Mouse (Mus musculus): ENCODE measurements around the gene Nacc2. TPM values are rescaled to one million over a fixed set of nuclear protein-coding genes. Genes with fewer than 3 reads are reported as not detected.

Gene Nacc2
- polyA plus RNA-seq, 1 experiment from 2014 or later: 4.0 TPM

- H3K4me1 ChIP-seq (replicated peaks; ENCODE audit: control insufficient read depth, insufficient read depth, low read length): peaks cover 31% of the 10 kb centered on the region
- H3K4me3 ChIP-seq (ENCODE audit: low read depth, low read length): peak overlapping the region; percentile 29
- H3K27me3 ChIP-seq (replicated peaks; ENCODE audit: control insufficient read depth, insufficient read depth, low read length): no peaks in the 10 kb centered on the region
- peak; percentile 56 for ATAC-seq (replicated peaks; ENCODE audit: low FRiP score)
- H3K36me3 ChIP-seq (ENCODE audit: control insufficient read depth, insufficient read depth, low read length): no peaks in the 10 kb centered on the region
- peak overlapping the region; percentile 74 for H3K4me2 ChIP-seq
- WGBS: 9% methylated on average over 25 of the region's 25 CpGs
- no peaks in the 10 kb centered on the region for H3K9me3 ChIP-seq (ENCODE audit: control insufficient read depth, low read length)
- DNase-seq (ENCODE audit: low spot score): peak; percentile 77
- H3K27ac ChIP-seq (ENCODE audit: low read depth, low read length): peak overlapping the region; percentile 74
- peak overlapping the region; percentile 66 for H3K9ac ChIP-seq (ENCODE audit: low read depth, low read length)
Observed at GRCm38 (mm10) chr2:26132628-26133551, 9.9 kb upstream of the Nacc2 start.

- Histone ChIP-seq H3K4me3 (ENCODE audit: low read depth, low read length) (no peak overlapping the region), H3K9me3 (ENCODE audit: control insufficient read depth, low read length) (no peaks in the 10 kb centered on the region), H3K36me3 (ENCODE audit: control insufficient read depth, insufficient read depth, low read length) (no peaks in the 10 kb centered on the region), H3K4me1 (replicated peaks; ENCODE audit: control insufficient read depth, insufficient read depth, low read length) (peaks cover 20% of the 10 kb centered on the region), H3K27me3 (replicated peaks; ENCODE audit: control insufficient read depth, insufficient read depth, low read length) (no peaks in the 10 kb centered on the region), H3K9ac (ENCODE audit: low read depth, low read length) (no peak overlapping the region), H3K4me2 (no peak overlapping the region), H3K27ac (ENCODE audit: low read depth, low read length) (no peak overlapping the region)
- no peak for DNase-seq (ENCODE audit: low spot score)
- no peak for ATAC-seq (replicated peaks; ENCODE audit: low FRiP score)
- 85% methylated on average over 2 of the region's 2 CpGs for WGBS
Observed at GRCm38 (mm10) chr2:26131327-26131726, 8.3 kb upstream of the Nacc2 start.

- Histone ChIP-seq H3K27me3 (replicated peaks; ENCODE audit: control insufficient read depth, insufficient read depth, low read length) (no peaks in the 10 kb centered on the region), H3K4me3 (ENCODE audit: low read depth, low read length) (no peak overlapping the region), H3K4me2 (no peak overlapping the region), H3K27ac (ENCODE audit: low read depth, low read length) (no peak overlapping the region), H3K36me3 (ENCODE audit: control insufficient read depth, insufficient read depth, low read length) (no peaks in the 10 kb centered on the region), H3K9ac (ENCODE audit: low read depth, low read length) (no peak overlapping the region), H3K9me3 (ENCODE audit: control insufficient read depth, low read length) (no peaks in the 10 kb centered on the region), H3K4me1 (replicated peaks; ENCODE audit: control insufficient read depth, insufficient read depth, low read length) (peaks cover 20% of the 10 kb centered on the region)
- ATAC-seq (replicated peaks; ENCODE audit: low FRiP score): no peak
- no peak for DNase-seq (ENCODE audit: low spot score)
- 74% methylated on average over 3 of the region's 3 CpGs for WGBS
Observed at GRCm38 (mm10) chr2:26129962-26130361, 6.9 kb upstream of the Nacc2 start.

GRCm38 (mm10) chr2:26129346-26129745 lies 6.3 kb upstream of the Nacc2 start:
- Histone ChIP-seq H3K4me3 (ENCODE audit: low read depth, low read length) (no peak overlapping the region), H3K36me3 (ENCODE audit: control insufficient read depth, insufficient read depth, low read length) (no peaks in the 10 kb centered on the region), H3K4me2 (no peak overlapping the region), H3K27ac (ENCODE audit: low read depth, low read length) (no peak overlapping the region), H3K9me3 (ENCODE audit: control insufficient read depth, low read length) (no peaks in the 10 kb centered on the region), H3K27me3 (replicated peaks; ENCODE audit: control insufficient read depth, insufficient read depth, low read length) (no peaks in the 10 kb centered on the region), H3K9ac (ENCODE audit: low read depth, low read length) (no peak overlapping the region), H3K4me1 (replicated peaks; ENCODE audit: control insufficient read depth, insufficient read depth, low read length) (peaks cover 20% of the 10 kb centered on the region)
- DNase-seq (ENCODE audit: low spot score): no peak
- 88% methylated on average over 2 of the region's 2 CpGs for WGBS
- no peak for ATAC-seq (replicated peaks; ENCODE audit: low FRiP score)

- Histone ChIP-seq H3K27ac (ENCODE audit: low read depth, low read length) (no peak overlapping the region), H3K4me2 (peak overlapping the region; percentile 98), H3K4me3 (ENCODE audit: low read depth, low read length) (peak overlapping the region; percentile 70), H3K4me1 (replicated peaks; ENCODE audit: control insufficient read depth, insufficient read depth, low read length) (peaks cover 7% of the 10 kb centered on the region; the same call in 1 of the 2 replicates), H3K9ac (ENCODE audit: low read depth, low read length) (peak overlapping the region; percentile 65), H3K9me3 (ENCODE audit: control insufficient read depth, low read length) (no peaks in the 10 kb centered on the region), H3K27me3 (replicated peaks; ENCODE audit: control insufficient read depth, insufficient read depth, low read length) (peaks cover 29% of the 10 kb centered on the region), H3K36me3 (ENCODE audit: control insufficient read depth, insufficient read depth, low read length) (no peaks in the 10 kb centered on the region)
- WGBS: 1% methylated on average over 90 of the region's 109 CpGs
- DNase-seq (ENCODE audit: low spot score) (peak; percentile 61), ATAC-seq (replicated peaks; ENCODE audit: low FRiP score) (peak; percentile 56; the same call in 1 of the 2 replicates)
Observed at GRCm38 (mm10) chr2:26122171-26123078, 595 bp downstream of the Nacc2 start.

GRCm38 (mm10) chr2:26121541-26122083 lies 1.4 kb downstream of the Nacc2 start:
- Histone ChIP-seq H3K27ac (ENCODE audit: low read depth, low read length) (no peak overlapping the region), H3K27me3 (replicated peaks; ENCODE audit: control insufficient read depth, insufficient read depth, low read length) (peaks cover 29% of the 10 kb centered on the region), H3K36me3 (ENCODE audit: control insufficient read depth, insufficient read depth, low read length) (no peaks in the 10 kb centered on the region), H3K9ac (ENCODE audit: low read depth, low read length) (no peak overlapping the region), H3K9me3 (ENCODE audit: control insufficient read depth, low read length) (no peaks in the 10 kb centered on the region), H3K4me1 (replicated peaks; ENCODE audit: control insufficient read depth, insufficient read depth, low read length) (peaks cover 7% of the 10 kb centered on the region; the same call in 1 of the 2 replicates), H3K4me3 (ENCODE audit: low read depth, low read length) (peak overlapping the region; percentile 70), H3K4me2 (peak overlapping the region; percentile 98)
- no peak for DNase-seq (ENCODE audit: low spot score)
- no peak for ATAC-seq (replicated peaks; ENCODE audit: low FRiP score)
- 19% methylated on average over 17 of the region's 17 CpGs for whole genome bisulfite sequencing

- no peak overlapping the region for H3K27ac ChIP-seq (ENCODE audit: low read depth, low read length)
- DNase-seq (ENCODE audit: low spot score): no peak
- H3K27me3 ChIP-seq (replicated peaks; ENCODE audit: control insufficient read depth, insufficient read depth, low read length): peaks cover 31% of the 10 kb centered on the region
- no peak overlapping the region for H3K4me2 ChIP-seq
- no peak overlapping the region for H3K9ac ChIP-seq (ENCODE audit: low read depth, low read length)
- H3K9me3 ChIP-seq (ENCODE audit: control insufficient read depth, low read length): no peaks in the 10 kb centered on the region
- no peak overlapping the region for H3K4me3 ChIP-seq (ENCODE audit: low read depth, low read length)
- 55% methylated on average over 2 of the region's 2 CpGs for WGBS
- no peaks in the 10 kb centered on the region for H3K36me3 ChIP-seq (ENCODE audit: control insufficient read depth, insufficient read depth, low read length)
- peaks cover 7% of the 10 kb centered on the region; the same call in 1 of the 2 replicates for H3K4me1 ChIP-seq (replicated peaks; ENCODE audit: control insufficient read depth, insufficient read depth, low read length)
- ATAC-seq (replicated peaks; ENCODE audit: low FRiP score): no peak
Observed at GRCm38 (mm10) chr2:26119626-26120025, 3.4 kb downstream of the Nacc2 start.

GRCm38 (mm10) chr2:26119310-26119592 lies 3.8 kb downstream of the Nacc2 start:
- DNase-seq (ENCODE audit: low spot score): no peak
- H3K9me3 ChIP-seq (ENCODE audit: control insufficient read depth, low read length): no peaks in the 10 kb centered on the region
- H3K36me3 ChIP-seq (ENCODE audit: control insufficient read depth, insufficient read depth, low read length): no peaks in the 10 kb centered on the region
- H3K27ac ChIP-seq (ENCODE audit: low read depth, low read length): no peak overlapping the region
- no peak overlapping the region for H3K4me3 ChIP-seq (ENCODE audit: low read depth, low read length)
- peaks cover 7% of the 10 kb centered on the region; the same call in 1 of the 2 replicates for H3K4me1 ChIP-seq (replicated peaks; ENCODE audit: control insufficient read depth, insufficient read depth, low read length)
- peaks cover 31% of the 10 kb centered on the region for H3K27me3 ChIP-seq (replicated peaks; ENCODE audit: control insufficient read depth, insufficient read depth, low read length)
- ATAC-seq (replicated peaks; ENCODE audit: low FRiP score): no peak
- no peak overlapping the region for H3K4me2 ChIP-seq
- no peak overlapping the region for H3K9ac ChIP-seq (ENCODE audit: low read depth, low read length)
- WGBS: 43% methylated on average over 2 of the region's 2 CpGs

All from liver, embryonic 11.5 days (tissue).